Mouse (Mus musculus) bone marrow, adult 2 months (tissue): ENCODE data around the gene 2410004P03Rik.

Experiments used
- CTCF ChIP-seq: fragments of 200-500 bp; IDR thresholded peaks from 2 replicates; pipeline ENCODE4 v1.5.1; 2011; ENCODE audit warnings: low read length, control low read depth; ENCODE audit not compliant: control insufficient read depth, insufficient read depth
- POLR2A ChIP-seq: fragments of 200-500 bp; IDR thresholded peaks from 2 replicates; pipeline ENCODE4 v1.6.1; 2011; ENCODE audit warnings: low read depth, mild to moderate bottlenecking, control low read depth, low read length, borderline replicate concordance; ENCODE audit not compliant: control insufficient read depth

GRCm38 (mm10) chr12:16992355-16992754, 19.2 kb downstream of the 2410004P03Rik start:
- TF ChIP-seq POLR2A, result no peak
- no peak for TF ChIP-seq CTCF
